Mouse (Mus musculus) heart, embryonic 14.5 days (tissue): ENCODE results near the gene 2300002M23Rik. TPM values are rescaled to one million over a fixed set of nuclear protein-coding genes. Genes with fewer than 3 reads are reported as not detected.

Experiments
- ATAC-seq: fragments of 200-750 bp; cut with Nextera tagmentation; 2 replicates; pipeline ENCODE4 v1.8.0; 2017; ENCODE audit warnings: low read depth, moderate TSS enrichment; ENCODE audit not compliant: insufficient number of reproducible peaks, insufficient read depth, low FRiP score
- H3K27ac ChIP-seq, 2 experiments: fragments of 200-500 bp in 1 of 2; fragments of 300-500 bp in 1 of 2; sonication (generic) in 1 of 2; replicated peaks in 1 of 2; 2 replicates each; pipeline ENCODE4 v1.5.1; 2012 to 2014; ENCODE audit warnings: low read depth in 2 of 2, low read length in 2 of 2, control low read depth in 1 of 2, mild to moderate bottlenecking in 1 of 2, mixed read lengths in 1 of 2; ENCODE audit not compliant: control insufficient read depth in 1 of 2, insufficient read depth in 1 of 2
- H3K27me3 ChIP-seq: fragments of 300-500 bp; sonication (generic); 2 replicates; pipeline ENCODE4 v1.6.1; 2014; ENCODE audit warnings: mild to moderate bottlenecking, low read length, control low read depth; ENCODE audit not compliant: control insufficient read depth, insufficient read depth
- H3K36me3 ChIP-seq: fragments of 300-500 bp; sonication (generic); 2 replicates; pipeline ENCODE4 v1.6.1; 2014; ENCODE audit warnings: mild to moderate bottlenecking, control low read depth, low read length, mixed read lengths; ENCODE audit not compliant: control insufficient read depth, insufficient read depth
- H3K4me1 ChIP-seq, 2 experiments: fragments of 200-500 bp in 1 of 2; fragments of 300-500 bp in 1 of 2; sonication (generic) in 1 of 2; 2 replicates each; pipeline ENCODE4 v1.6.1; 2012 to 2014; ENCODE audit warnings: low read length in 2 of 2, control low read depth in 1 of 2, mixed read lengths in 1 of 2; ENCODE audit not compliant: control insufficient read depth in 2 of 2, insufficient read depth in 2 of 2
- H3K4me2 ChIP-seq: fragments of 300-500 bp; sonication (generic); 2 replicates; pipeline ENCODE4 v1.6.1; 2014; ENCODE audit warnings: mild to moderate bottlenecking, low read length
- H3K4me3 ChIP-seq, 2 experiments: fragments of 200-500 bp in 1 of 2; fragments of 300-500 bp in 1 of 2; sonication (generic) in 1 of 2; 2 replicates each; pipeline ENCODE4 v1.5.1; 2012 to 2014; ENCODE audit warnings: low read length in 2 of 2, mild to moderate bottlenecking in 2 of 2, control low read depth in 1 of 2, low read depth in 1 of 2, moderate library complexity in 1 of 2; ENCODE audit not compliant: control insufficient read depth in 1 of 2, insufficient read depth in 1 of 2
- H3K9ac ChIP-seq: fragments of 300-500 bp; sonication (generic); 2 replicates; pipeline ENCODE4 v1.6.1; 2014; ENCODE audit warnings: mild to moderate bottlenecking, low read length
- H3K9me3 ChIP-seq: fragments of 300-500 bp; sonication (generic); 2 replicates; pipeline ENCODE4 v1.6.1; 2016; ENCODE audit warnings: low read length, control low read depth; ENCODE audit not compliant: control insufficient read depth
- WGBS: fragments of 180-500 bp; shearing (Covaris S2); extraction: QIAGEN DNeasy Blood & Tissue Kit; methylation state at CpG from one replicate; pipeline ENCODE4 v1.1.7; 2014; 5-methylcytosine and 5-hydroxymethylcytosine counted together
- polyA plus RNA-seq: library from polyadenylated mRNA; unstranded; fragments of >200 nt; fragmentation: Nextera tagmentation; extraction: Ambion mirVana; gene quantifications from 2 replicates; pipeline ENCODE4 v1.2.1, GENCODE M21; 2014

The 2300002M23Rik gene
- polyA plus RNA-seq, 1 experiment from 2014 or later, result not detected

GRCm38 (mm10) chr17:35617127-35617526 is 49.9 kb downstream of the 2300002M23Rik start:
- WGBS, result 57% methylated on average over 4 of the region's 4 CpGs
- Histone ChIP-seq H3K27ac (no peak overlapping the region), H3K4me1 (no peaks in the 10 kb centered on the region), H3K4me2 (no peak overlapping the region), H3K4me3 (no peak overlapping the region), H3K27me3 (no peaks in the 10 kb centered on the region), H3K9ac (no peak overlapping the region), H3K36me3 (no peaks in the 10 kb centered on the region), H3K9me3 (no peaks in the 10 kb centered on the region)
- no peak for ATAC-seq

Other genes with a start within 250 kb of the 2300002M23Rik start
- 0.08 TPM in 1 of 2 replicates, not detected in the other for gene H2-Q1, start 247.0 kb upstream of the 2300002M23Rik start, polyA plus RNA-seq
- gene H2-Q2, start 225.2 kb upstream of the 2300002M23Rik start, polyA plus RNA-seq, result 1.4 and 1.6 TPM in 2 replicates
- gene H2-Q4, start 187.8 kb upstream of the 2300002M23Rik start, polyA plus RNA-seq, result 1.7 and 2.1 TPM in 2 replicates
- 0.09 and 0.22 TPM in 2 replicates for gene H2-Q6, start 142.6 kb upstream of the 2300002M23Rik start, polyA plus RNA-seq
- 0.47 and 0.89 TPM in 2 replicates for gene H2-Q7, start 128.3 kb upstream of the 2300002M23Rik start, polyA plus RNA-seq
- gene H2-Q10, start 97.4 kb upstream of the 2300002M23Rik start, polyA plus RNA-seq, result 0.09 and 0.14 TPM in 2 replicates
- gene Pou5f1, start 61.4 kb upstream of the 2300002M23Rik start, polyA plus RNA-seq, result not detected in 2 replicates
- 52.8 and 55.9 TPM in 2 replicates for gene Tcf19, start 50.6 kb upstream of the 2300002M23Rik start, polyA plus RNA-seq
- 10.2 and 10.4 TPM in 2 replicates for gene Cchcr1, start 50.4 kb upstream of the 2300002M23Rik start, polyA plus RNA-seq
- 0.66 TPM in 1 of 2 replicates, not detected in the other for gene Psors1c2, start 34.2 kb upstream of the 2300002M23Rik start, polyA plus RNA-seq
- gene Cdsn, start 15.3 kb upstream of the 2300002M23Rik start, polyA plus RNA-seq, result 0.50 and 0.57 TPM in 2 replicates
- not detected in 2 replicates for gene Sfta2, start 34.1 kb downstream of the 2300002M23Rik start, polyA plus RNA-seq
- not detected in 2 replicates for gene Gm9573, start 59.2 kb downstream of the 2300002M23Rik start, polyA plus RNA-seq
- gene Mucl3, start 76.2 kb downstream of the 2300002M23Rik start, polyA plus RNA-seq, result 0.09 TPM in 1 of 2 replicates, not detected in the other
- 10.8 and 12.7 TPM in 2 replicates for gene Vars2, start 100.1 kb downstream of the 2300002M23Rik start, polyA plus RNA-seq
- gene Gtf2h4, start 106.3 kb downstream of the 2300002M23Rik start, polyA plus RNA-seq, result 21.9 and 23.8 TPM in 2 replicates
- gene Ddr1, start 137.2 kb downstream of the 2300002M23Rik start, polyA plus RNA-seq, result 75.7 and 75.8 TPM in 2 replicates